Mouse (Mus musculus) forebrain, embryonic 11.5 days (tissue): Measurements from ENCODE around the gene Oxld1. TPM values are rescaled to one million over a fixed set of nuclear protein-coding genes. Genes with fewer than 3 reads are reported as not detected.
A peak's percentile ranks its signal among the peaks of the same experiment; 100 is the strongest.
"Not testable (repeated sequence)": the region's sequence is repeated elsewhere in the genome, so short reads cannot be mapped to it uniquely, and the experiment has no call there.

Source experiments
- ATAC-seq: fragments of 200-750 bp; cut with Nextera tagmentation; replicated peaks from 2 replicates; pipeline ENCODE4 v1.8.0; 2017; ENCODE audit warnings: moderate TSS enrichment; ENCODE audit not compliant: low FRiP score
- DNase-seq: peaks from one replicate; pipeline ENCODE4 v3.0.0-alpha.2; 2017; ENCODE audit warnings: low spot score
- H3K27ac ChIP-seq: fragments of 300-500 bp; sonication (generic); 2 replicates; pipeline ENCODE4 v1.5.1; 2014; ENCODE audit warnings: low read depth, low read length
- H3K27me3 ChIP-seq: fragments of 300-500 bp; sonication (generic); 2 replicates; pipeline ENCODE4 v1.6.1; 2014; ENCODE audit warnings: mild to moderate bottlenecking, low read length, mixed read lengths; ENCODE audit not compliant: control insufficient read depth, insufficient read depth
- H3K36me3 ChIP-seq: fragments of 300-500 bp; sonication (generic); 2 replicates; pipeline ENCODE4 v1.6.1; 2014; ENCODE audit warnings: mild to moderate bottlenecking, low read length, moderate library complexity, mixed read lengths; ENCODE audit not compliant: control insufficient read depth, insufficient read depth
- H3K4me1 ChIP-seq: fragments of 300-500 bp; sonication (generic); replicated peaks from 2 replicates; pipeline ENCODE4 v1.6.1; 2014; ENCODE audit warnings: low read length, mixed read lengths; ENCODE audit not compliant: control insufficient read depth, insufficient read depth
- H3K4me2 ChIP-seq: fragments of 300-500 bp; sonication (generic); 2 replicates; pipeline ENCODE4 v1.6.1; 2014; ENCODE audit warnings: low read depth, mild to moderate bottlenecking, low read length, moderate library complexity, mixed read lengths; ENCODE audit not compliant: severe bottlenecking
- H3K4me3 ChIP-seq: fragments of 300-500 bp; sonication (generic); 2 replicates; pipeline ENCODE4 v1.5.1; 2014; ENCODE audit warnings: low read depth, low read length
- H3K9ac ChIP-seq: fragments of 300-500 bp; sonication (generic); 2 replicates; pipeline ENCODE4 v1.6.1; 2014; ENCODE audit warnings: low read length
- H3K9me3 ChIP-seq: fragments of 300-500 bp; sonication (generic); 2 replicates; pipeline ENCODE4 v1.6.1; 2016; ENCODE audit warnings: low read length, mixed read lengths; ENCODE audit not compliant: control insufficient read depth
- WGBS: fragments of 180-500 bp; shearing (Covaris S2); extraction: QIAGEN DNeasy Blood & Tissue Kit; methylation state at CpG from one replicate; pipeline ENCODE4 v1.1.7; 2014; 5-methylcytosine and 5-hydroxymethylcytosine counted together
- polyA plus RNA-seq: library from polyadenylated mRNA; unstranded; fragments of >200 nt; fragmentation: Nextera tagmentation; extraction: Ambion mirVana; gene quantifications from 2 replicates; pipeline ENCODE4 v1.2.1, GENCODE M21; 2014

The Oxld1 gene
- polyA plus RNA-seq, 1 experiment from 2014 or later: 11.3 TPM

DNA sequence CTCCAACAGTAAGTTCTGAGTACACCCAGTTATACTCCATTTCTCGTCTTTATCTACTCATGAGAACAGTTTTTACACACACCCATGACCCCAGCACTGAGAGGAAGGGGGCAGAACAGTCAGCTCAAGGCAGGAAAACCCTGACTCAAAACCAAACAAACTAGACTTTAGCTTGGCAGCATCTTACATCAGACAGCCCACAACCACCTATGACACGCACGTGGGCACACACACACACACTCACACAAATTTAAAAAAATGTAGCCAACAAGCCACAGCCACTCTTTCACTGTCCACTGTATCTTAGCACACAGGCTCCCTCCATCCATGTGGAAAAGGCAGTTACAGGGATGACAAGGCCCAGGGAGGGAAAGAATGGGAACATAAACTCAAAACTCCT is 31.1 kb downstream of the Oxld1 start:
- ATAC-seq (no peak), DNase-seq (no peak)
- no peak overlapping the region for H3K27ac ChIP-seq
- no peak overlapping the region for H3K9ac ChIP-seq
- 94% methylated on average over 3 of the region's 3 CpGs for WGBS
- no peaks in the 10 kb centered on the region for H3K4me1 ChIP-seq
- peaks cover 5% of the 10 kb centered on the region for H3K36me3 ChIP-seq
- no peaks in the 10 kb centered on the region for H3K27me3 ChIP-seq
- no peak overlapping the region for H3K4me2 ChIP-seq
- H3K9me3 ChIP-seq: no peaks in the 10 kb centered on the region
- no peak overlapping the region for H3K4me3 ChIP-seq

GRCm38 (mm10) chr11:120423569-120424295 is 34.1 kb downstream of the Oxld1 start:
- H3K27me3 ChIP-seq: no peaks in the 10 kb centered on the region
- H3K4me3 ChIP-seq: no peak overlapping the region
- H3K9me3 ChIP-seq: no peaks in the 10 kb centered on the region
- H3K4me2 ChIP-seq: no peak overlapping the region
- H3K9ac ChIP-seq: no peak overlapping the region
- ATAC-seq (no peak), DNase-seq (peak; percentile 81)
- peaks cover 9% of the 10 kb centered on the region for H3K36me3 ChIP-seq
- 75% methylated on average over 9 of the region's 9 CpGs for WGBS
- no peak overlapping the region for H3K27ac ChIP-seq
- no peaks in the 10 kb centered on the region for H3K4me1 ChIP-seq

DNA sequence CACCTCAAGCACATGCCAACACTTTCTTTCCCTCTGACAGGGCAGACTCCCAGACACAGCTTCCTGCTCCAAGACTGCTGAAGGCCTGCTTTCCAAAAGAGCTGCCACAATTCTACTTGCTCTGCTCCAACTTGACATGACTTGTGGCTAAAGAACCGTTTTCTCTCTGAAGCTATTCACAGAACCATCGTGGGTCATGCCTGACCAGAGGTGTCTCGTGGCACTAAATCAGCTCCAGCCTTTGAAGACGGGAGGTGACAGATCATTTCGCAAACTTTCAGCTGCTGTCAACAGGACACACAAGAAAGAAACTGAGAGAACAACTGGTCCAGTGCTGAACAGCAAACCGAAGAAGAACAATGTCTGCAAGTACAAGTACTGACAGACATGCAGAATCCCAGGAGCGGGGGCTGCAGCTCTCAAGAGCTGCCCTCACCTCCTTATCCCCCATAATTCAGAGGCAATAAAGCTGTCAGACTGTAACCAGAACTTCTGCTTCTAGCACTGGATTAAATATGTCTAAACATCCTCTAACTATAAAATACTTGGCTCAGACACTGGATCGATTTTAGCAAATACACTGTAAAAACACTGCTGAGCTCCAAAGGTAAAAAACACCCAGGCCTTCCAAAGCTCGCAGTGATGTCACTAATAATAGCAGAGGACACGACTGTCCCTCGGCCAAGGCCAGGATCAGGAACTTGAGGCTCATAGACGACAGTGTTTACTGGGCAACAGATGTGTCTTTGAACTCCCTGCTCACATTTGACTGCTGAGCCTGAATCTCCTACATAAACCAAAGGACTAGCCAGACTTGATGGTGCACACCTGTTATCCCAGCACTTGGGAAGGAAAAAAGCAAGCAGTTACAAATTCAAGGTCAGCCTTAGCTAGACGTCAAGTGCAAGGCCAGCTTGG is 35.0 kb downstream of the Oxld1 start:
- Histone ChIP-seq H3K4me1 (no peaks in the 10 kb centered on the region), H3K4me3 (no peak overlapping the region), H3K36me3 (peaks cover 6% of the 10 kb centered on the region), H3K27ac (no peak overlapping the region), H3K27me3 (no peaks in the 10 kb centered on the region), H3K4me2 (no peak overlapping the region), H3K9me3 (no peaks in the 10 kb centered on the region), H3K9ac (no peak overlapping the region; the same call in 1 of the 2 replicates)
- ATAC-seq: no peak
- DNase-seq: no peak
- 94% methylated on average over 13 of the region's 13 CpGs for WGBS

DNA sequence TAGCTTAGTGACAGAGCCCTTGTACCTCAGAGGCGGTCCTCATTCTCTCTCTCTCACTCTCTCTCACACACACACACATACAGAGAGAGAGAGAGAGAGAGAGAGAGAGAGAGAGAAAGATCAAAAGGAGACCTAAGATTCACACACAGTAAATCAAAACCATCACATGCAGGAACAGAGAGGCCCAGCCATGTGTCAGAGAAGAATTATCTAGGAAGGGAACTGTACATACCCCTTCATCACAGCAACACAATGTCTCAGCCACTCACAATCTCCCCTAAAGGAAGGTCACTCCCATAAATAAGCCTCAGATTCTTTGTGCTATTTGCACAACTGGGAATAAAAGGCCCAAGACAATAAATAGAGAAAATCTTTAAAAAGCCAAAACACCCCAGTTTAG is 39.3 kb downstream of the Oxld1 start:
- Histone ChIP-seq H3K4me1 (no peaks in the 10 kb centered on the region), H3K27me3 (no peaks in the 10 kb centered on the region), H3K4me2 (no peak overlapping the region), H3K9ac (no peak overlapping the region), H3K36me3 (peaks cover 15% of the 10 kb centered on the region), H3K27ac (no peak overlapping the region), H3K9me3 (no peaks in the 10 kb centered on the region), H3K4me3 (no peak overlapping the region)
- no peak for ATAC-seq
- 91% methylated on average over 1 of the region's 1 CpGs for WGBS
- DNase-seq: no peak

GRCm38 (mm10) chr11:120417852-120418251 is 40.0 kb downstream of the Oxld1 start:
- peaks cover 15% of the 10 kb centered on the region for H3K36me3 ChIP-seq
- H3K4me1 ChIP-seq: no peaks in the 10 kb centered on the region
- no peak overlapping the region for H3K9ac ChIP-seq
- H3K4me2 ChIP-seq: no peak overlapping the region
- no peak overlapping the region for H3K27ac ChIP-seq
- DNase-seq (no peak), ATAC-seq (no peak)
- 92% methylated on average over 7 of the region's 7 CpGs for WGBS
- no peak overlapping the region for H3K4me3 ChIP-seq
- no peaks in the 10 kb centered on the region for H3K27me3 ChIP-seq
- no peaks in the 10 kb centered on the region for H3K9me3 ChIP-seq

- H3K4me2 ChIP-seq, DNase-seq, H3K27ac ChIP-seq, ATAC-seq, H3K4me1 ChIP-seq, H3K4me3 ChIP-seq, H3K9me3 ChIP-seq, H3K27me3 ChIP-seq, H3K9ac ChIP-seq: not testable (repeated sequence)
- 96% methylated on average over 7 of the region's 10 CpGs for WGBS
- peaks cover 22% of the 10 kb centered on the region for H3K36me3 ChIP-seq
Observed at GRCm38 (mm10) chr11:120413621-120414020, 44.2 kb downstream of the Oxld1 start.

Other genes with a start within 250 kb of the Oxld1 start
- 25.2 and 30.3 TPM in 2 replicates for gene Bahcc1, start 225.1 kb downstream of the Oxld1 start, polyA plus RNA-seq
- 2,808 and 3,088 TPM in 2 replicates for gene Actg1, start 109.5 kb downstream of the Oxld1 start, polyA plus RNA-seq
- gene Fscn2, start 96.5 kb downstream of the Oxld1 start, polyA plus RNA-seq: 1.0 TPM in 1 of 2 replicates, not detected in the other
- gene Faap100, start 79.3 kb downstream of the Oxld1 start, polyA plus RNA-seq: 33.8 and 39.8 TPM in 2 replicates
- gene Nploc4, start 20.4 kb downstream of the Oxld1 start, polyA plus RNA-seq: 52.4 and 56.4 TPM in 2 replicates
- gene Tspan10, start 15.4 kb downstream of the Oxld1 start, polyA plus RNA-seq: 0.19 TPM in 1 of 2 replicates, not detected in the other
- gene Pde6g, start 4.6 kb downstream of the Oxld1 start, polyA plus RNA-seq: 0.21 and 0.59 TPM in 2 replicates
- gene Ccdc137, start within 50 bp of the Oxld1 start, polyA plus RNA-seq: 30.3 and 33.8 TPM in 2 replicates
- 50.1 and 54.2 TPM in 2 replicates for gene Arl16, start 9.5 kb upstream of the Oxld1 start, polyA plus RNA-seq
- 152 and 160 TPM in 2 replicates for gene Mrpl12, start 26.5 kb upstream of the Oxld1 start, polyA plus RNA-seq
- 50.9 and 57.5 TPM in 2 replicates for gene Slc25a10, start 33.8 kb upstream of the Oxld1 start, polyA plus RNA-seq
- 0.35 TPM in 1 of 2 replicates, not detected in the other for gene Gcgr, start 72.6 kb upstream of the Oxld1 start, polyA plus RNA-seq
- gene Mcrip1, start 91.7 kb upstream of the Oxld1 start, polyA plus RNA-seq: 213 and 247 TPM in 2 replicates
- not detected in 2 replicates for gene Ppp1r27, start 93.1 kb upstream of the Oxld1 start, polyA plus RNA-seq
- gene P4hb, start 115.2 kb upstream of the Oxld1 start, polyA plus RNA-seq: 439 and 476 TPM in 2 replicates
- 621 and 667 TPM in 2 replicates for gene Arhgdia, start 123.6 kb upstream of the Oxld1 start, polyA plus RNA-seq
- 808 and 816 TPM in 2 replicates for gene Alyref, start 140.3 kb upstream of the Oxld1 start, polyA plus RNA-seq
- 200 and 217 TPM in 2 replicates for gene Anapc11, start 140.4 kb upstream of the Oxld1 start, polyA plus RNA-seq
- not detected in 2 replicates for gene Npb, start 150.4 kb upstream of the Oxld1 start, polyA plus RNA-seq
- 126 and 134 TPM in 2 replicates for gene Pcyt2, start 159.9 kb upstream of the Oxld1 start, polyA plus RNA-seq
- gene Sirt7, start 167.2 kb upstream of the Oxld1 start, polyA plus RNA-seq: 37.8 and 41.1 TPM in 2 replicates
- 25.5 and 26.4 TPM in 2 replicates for gene Mafg, start 175.5 kb upstream of the Oxld1 start, polyA plus RNA-seq
- gene Pycr1, start 185.7 kb upstream of the Oxld1 start, polyA plus RNA-seq: 33.7 and 36.9 TPM in 2 replicates
- gene Myadml2, start 190.1 kb upstream of the Oxld1 start, polyA plus RNA-seq: 0.51 TPM in 1 of 2 replicates, not detected in the other
- gene Notum, start 203.1 kb upstream of the Oxld1 start, polyA plus RNA-seq: 0.61 and 1.3 TPM in 2 replicates
- 129 and 133 TPM in 2 replicates for gene Aspscr1, start 214.9 kb upstream of the Oxld1 start, polyA plus RNA-seq